ENCODE assay signal across 9 mouse cellular contexts in genomic region chr3:51789389-51789904, GRCm38 (mm10).
DNase-seq lines count a peak whose midpoint lies in the region; ATAC-seq and TF ChIP-seq lines count a peak whose summit lies in the region.
"Had no signal": no experiment of that assay in that cellular context is flagged by ENCODE, and none has a peak within 500 bp of the region (broad histone marks: within the 10 kb centered on the region; RNA-seq: fewer than 3 reads in every experiment).

No protein-coding gene starts in this region.

- 44% methylated on average over 10 of the region's 10 CpGs for WGBS in liver, postnatal 0 days (ENCODE audit: insufficient replicate concordance)

- ATAC-seq in liver, postnatal 0 days, result no peak
- ATAC-seq: activated CD4-positive, CD25-positive, alpha-beta regulatory T cell, adult 4 months had no signal

- no peak for TF ChIP-seq CTCF in gastrocnemius, adult 2 months (IDR thresholded peaks at IDR 0.05)
- no peak for TF ChIP-seq CTCF in liver, postnatal 0 days (IDR thresholded peaks at IDR 0.05; ENCODE audit: low read depth)

- H3K27me3 ChIP-seq in liver, postnatal 0 days (ENCODE audit: insufficient read depth, low read length), result no peaks in the 10 kb centered on the region

- no peak for DNase-seq in gastrocnemius, adult 2 months
- no peak for DNase-seq in gastrocnemius, postnatal 25 days
- peak; percentile 29 for DNase-seq in thymus, postnatal 0 days (ENCODE audit: low spot score)
- DNase-seq in thymus, postnatal 10 days (ENCODE audit: low spot score in 2 of 2), result no peak
- no peak for DNase-seq in liver, postnatal 0 days
- no peak for DNase-seq in cerebellum, adult 9-11 months
- DNase-seq in left cerebral cortex, adult 9 months (ENCODE audit: low spot score in 2 of 2), result no peak
- DNase-seq in thymus, postnatal 36 days, result no peak

- H3K4me3 ChIP-seq in gastrocnemius, adult 2 months, result peak overlapping the region; percentile 67
- H3K4me3 ChIP-seq in liver, postnatal 0 days (ENCODE audit: low read depth, low read length), result peak overlapping the region; percentile 34

- H3K27ac ChIP-seq in gastrocnemius, adult 2 months, result peak overlapping the region; percentile 81
- peak overlapping the region; percentile 61 for H3K27ac ChIP-seq in liver, postnatal 0 days (ENCODE audit: low read depth)

- peak overlapping the region; percentile 68 for H3K4me2 ChIP-seq in liver, postnatal 0 days (ENCODE audit: low read depth, low read length)

- peaks cover 12% of the 10 kb centered on the region for H3K4me1 ChIP-seq in liver, postnatal 0 days (ENCODE audit: insufficient read depth)

- H3K9ac ChIP-seq in liver, postnatal 0 days (replicated peaks), result peak overlapping the region; percentile 48; the same call in 1 of the 2 replicates

- H3K36me3 ChIP-seq in liver, postnatal 0 days (replicated peaks; ENCODE audit: insufficient read depth, low read length), result no peaks in the 10 kb centered on the region

- intact Hi-C loops in gastrocnemius, adult 2 months (cut with DNase I), result no loop called here

- H3K9me3 ChIP-seq in liver, postnatal 0 days (ENCODE audit: low read length), result no peaks in the 10 kb centered on the region

- TF ChIP-seq EP300 in liver, postnatal 0 days (IDR thresholded peaks at IDR 0.05; ENCODE audit: low read depth), result no peak
